Mouse (Mus musculus) midbrain, postnatal 0 days (tissue): Measurements from ENCODE around the gene Minos1. TPM values are rescaled to one million over a fixed set of nuclear protein-coding genes. Genes with fewer than 3 reads are reported as not detected.

Experiments used
- ATAC-seq: fragments of 200-750 bp; cut with Nextera tagmentation; 2 replicates; pipeline ENCODE4 v1.8.0; 2017; ENCODE audit warnings: moderate number of reproducible peaks, mild to moderate bottlenecking, moderate TSS enrichment, moderate library complexity; ENCODE audit not compliant: low FRiP score
- DNase-seq: peaks from one replicate; pipeline ENCODE4 v3.0.0-alpha.2; 2015; ENCODE audit warnings: low spot score
- H3K27ac ChIP-seq: fragments of 300-500 bp; sonication (generic); 2 replicates; pipeline ENCODE4 v1.5.1; 2014; ENCODE audit warnings: low read depth, mild to moderate bottlenecking, low read length, mixed read lengths
- H3K27me3 ChIP-seq: fragments of 300-500 bp; sonication (generic); 2 replicates; pipeline ENCODE4 v1.6.1; 2014; ENCODE audit warnings: low read length, control low read depth, mixed read lengths; ENCODE audit not compliant: insufficient read depth
- H3K36me3 ChIP-seq: fragments of 300-500 bp; sonication (generic); 2 replicates; pipeline ENCODE4 v1.6.1; 2014; ENCODE audit warnings: low read length, control low read depth, mixed read lengths; ENCODE audit not compliant: insufficient read depth
- H3K4me1 ChIP-seq: fragments of 300-500 bp; sonication (generic); 2 replicates; pipeline ENCODE4 v1.6.1; 2014; ENCODE audit warnings: mild to moderate bottlenecking, control low read depth, antibody characterized with exemption, low read length, mixed read lengths; ENCODE audit not compliant: insufficient read depth
- H3K4me2 ChIP-seq: fragments of 300-500 bp; sonication (generic); 2 replicates; pipeline ENCODE4 v1.6.1; 2014; ENCODE audit warnings: low read depth, mild to moderate bottlenecking, low read length, mixed read lengths; ENCODE audit not compliant: poor library complexity, severe bottlenecking
- H3K4me3 ChIP-seq: fragments of 300-500 bp; sonication (generic); 2 replicates; pipeline ENCODE4 v1.5.1; 2014; ENCODE audit warnings: low read depth, mild to moderate bottlenecking, low read length, moderate library complexity
- H3K9ac ChIP-seq: fragments of 300-500 bp; sonication (generic); replicated peaks from 2 replicates; pipeline ENCODE4 v1.6.1; 2014; ENCODE audit warnings: mild to moderate bottlenecking, low read length, moderate library complexity, mixed read lengths; ENCODE audit not compliant: poor library complexity, severe bottlenecking
- H3K9me3 ChIP-seq: fragments of 300-500 bp; sonication (generic); 2 replicates; pipeline ENCODE4 v1.6.1; 2016; ENCODE audit warnings: low read length, control low read depth
- CTCF ChIP-seq: IDR thresholded peaks from 2 replicates; pipeline ENCODE4 v1.5.1; 2016; ENCODE audit warnings: antibody characterized with exemption, mild to moderate bottlenecking
- WGBS: fragments of 180-500 bp; shearing (Covaris S2); extraction: QIAGEN DNeasy Blood & Tissue Kit; methylation state at CpG from one replicate; pipeline ENCODE4 v1.1.7; 2014; 5-methylcytosine and 5-hydroxymethylcytosine counted together
- polyA plus RNA-seq: library from polyadenylated mRNA; unstranded; fragments of >200 nt; fragmentation: Nextera tagmentation; extraction: Ambion mirVana; gene quantifications from 2 replicates; pipeline ENCODE4 v1.2.1, GENCODE M21; 2015
- total RNA-seq: library from RNA; depleted of rRNA; stranded (reverse); fragments of >200 nt; gene quantifications from 2 replicates; pipeline ENCODE4 v1.2.3, GENCODE M21; 2014; rRNA removed

The Minos1 gene
- total RNA-seq (21.9 and 31.0 TPM in 2 replicates), polyA plus RNA-seq (377 and 397 TPM in 2 replicates)

GRCm38 (mm10) chr4:139130701-139131549 is at the start of gene Minos1:
Minos1 (minus strand) TSS chr4:139131113.
- DNase-seq: peak; percentile 99
- H3K36me3 ChIP-seq: no peaks in the 10 kb centered on the region

GRCm38 (mm10) chr4:139179731-139180625 is 49.1 kb upstream of the Minos1 start:
- ATAC-seq: no peak
- no peaks in the 10 kb centered on the region for H3K36me3 ChIP-seq
- no peak overlapping the region for H3K27ac ChIP-seq
- H3K4me3 ChIP-seq: no peak overlapping the region
- H3K27me3 ChIP-seq: no peaks in the 10 kb centered on the region
- no peaks in the 10 kb centered on the region for H3K4me1 ChIP-seq
- H3K4me2 ChIP-seq: no peak overlapping the region
- DNase-seq: no peak
- H3K9me3 ChIP-seq: no peaks in the 10 kb centered on the region
- no peak for TF ChIP-seq CTCF
- H3K9ac ChIP-seq: no peak overlapping the region
- WGBS: 89% methylated on average over 17 of the region's 17 CpGs

More at GRCm38 (mm10) chr4:139130701-139131549, at the start of gene Minos1:
- H3K27me3 ChIP-seq: no peaks in the 10 kb centered on the region
- H3K4me3 ChIP-seq: peak within 1 kb of the TSS; percentile 100
- H3K4me1 ChIP-seq: 0 out of 2 replicates have a peak, but pooled peaks cover 5% of the 10 kb centered on the region
- no peaks in the 10 kb centered on the region for H3K9me3 ChIP-seq
- peak within 1 kb of the TSS; percentile 96 for H3K9ac ChIP-seq
- H3K27ac ChIP-seq: peak within 1 kb of the TSS; percentile 95
- peak; percentile 97 for ATAC-seq
- no peak for TF ChIP-seq CTCF
- under 1% methylated on average over 60 of the region's 63 CpGs for WGBS
- H3K4me2 ChIP-seq: peak within 1 kb of the TSS; percentile 92

GRCm38 (mm10) chr4:139179218-139179617 is 48.3 kb upstream of the Minos1 start:
- Histone ChIP-seq H3K4me3 (no peak overlapping the region), H3K9me3 (no peaks in the 10 kb centered on the region), H3K9ac (no peak overlapping the region), H3K4me2 (no peak overlapping the region), H3K36me3 (no peaks in the 10 kb centered on the region), H3K27me3 (no peaks in the 10 kb centered on the region), H3K4me1 (no peaks in the 10 kb centered on the region), H3K27ac (no peak overlapping the region)
- 78% methylated on average over 2 of the region's 2 CpGs for WGBS
- ATAC-seq (no peak), DNase-seq (no peak)
- TF ChIP-seq CTCF: no peak

GRCm38 (mm10) chr4:139178377-139178776 is 47.5 kb upstream of the Minos1 start:
- DNase-seq (no peak), ATAC-seq (no peak)
- Histone ChIP-seq H3K4me1 (no peaks in the 10 kb centered on the region), H3K4me3 (no peak overlapping the region), H3K4me2 (no peak overlapping the region), H3K36me3 (no peaks in the 10 kb centered on the region), H3K9me3 (no peaks in the 10 kb centered on the region), H3K27me3 (no peaks in the 10 kb centered on the region), H3K27ac (no peak overlapping the region), H3K9ac (no peak overlapping the region)
- WGBS: 97% methylated on average over 11 of the region's 11 CpGs
- no peak for TF ChIP-seq CTCF

GRCm38 (mm10) chr4:139177921-139178320 is 47.0 kb upstream of the Minos1 start:
- no peak overlapping the region for H3K9ac ChIP-seq
- H3K27me3 ChIP-seq: no peaks in the 10 kb centered on the region
- H3K4me3 ChIP-seq: no peak overlapping the region
- no peaks in the 10 kb centered on the region for H3K9me3 ChIP-seq
- no peak overlapping the region for H3K27ac ChIP-seq
- DNase-seq (no peak), ATAC-seq (no peak)
- no peaks in the 10 kb centered on the region for H3K4me1 ChIP-seq
- peak; percentile 55 for TF ChIP-seq CTCF
- H3K36me3 ChIP-seq: no peaks in the 10 kb centered on the region
- 96% methylated on average over 3 of the region's 3 CpGs for WGBS
- H3K4me2 ChIP-seq: no peak overlapping the region
